Mouse (Mus musculus): ENCODE data around the gene Adam8. TPM values are rescaled to one million over a fixed set of nuclear protein-coding genes. Genes with fewer than 3 reads are reported as not detected.

The Adam8 gene
- polyA plus RNA-seq, 1 experiment from 2014 or later: 2.7 TPM

DNA sequence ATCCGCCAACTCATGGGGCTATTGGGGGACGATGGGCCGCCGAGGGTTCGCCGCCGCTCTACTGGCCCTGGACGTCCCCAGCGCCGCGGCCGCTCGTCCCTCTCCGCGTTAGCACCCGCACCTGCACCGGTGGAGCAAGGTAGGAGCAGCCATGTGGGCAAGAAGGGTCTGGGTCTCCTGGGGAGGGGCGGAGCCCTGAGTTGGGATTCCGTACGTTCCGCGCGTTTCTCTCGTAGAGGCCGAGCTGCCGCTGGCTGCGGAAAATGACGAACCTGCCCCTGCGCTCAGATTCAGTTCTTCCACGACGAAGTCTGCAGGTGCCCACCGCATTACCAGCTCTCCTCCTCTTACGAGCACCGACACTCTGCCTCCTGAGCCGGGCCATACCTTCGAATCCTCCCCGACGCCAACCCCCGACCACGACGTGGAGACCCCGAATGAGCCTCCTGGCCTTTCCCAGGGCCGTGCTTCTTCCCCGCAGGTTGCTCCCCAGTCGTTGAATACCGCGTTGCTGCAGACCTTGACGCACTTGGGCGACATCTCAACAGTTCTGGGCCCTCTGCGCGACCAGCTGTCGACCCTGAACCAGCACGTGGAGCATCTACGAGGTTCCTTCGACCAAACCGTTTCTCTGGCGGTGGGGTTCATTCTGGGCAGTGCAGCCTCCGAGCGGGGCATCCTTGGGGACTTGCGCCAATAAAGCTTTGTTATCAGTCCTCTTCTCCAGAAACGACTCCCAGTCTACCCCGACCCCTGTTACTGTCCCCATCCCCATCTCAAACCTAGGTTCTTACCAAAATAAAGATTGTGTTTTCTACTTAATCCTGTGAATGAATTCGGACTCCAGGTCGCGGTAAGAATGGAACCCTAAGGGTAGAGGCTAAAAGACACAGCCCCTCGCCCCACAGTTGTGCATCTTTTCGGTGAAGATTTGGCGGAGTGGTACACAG lies 47.8 kb downstream of the Adam8 start:
- 3% methylated on average over 68 of the region's 68 CpGs for WGBS

DNA sequence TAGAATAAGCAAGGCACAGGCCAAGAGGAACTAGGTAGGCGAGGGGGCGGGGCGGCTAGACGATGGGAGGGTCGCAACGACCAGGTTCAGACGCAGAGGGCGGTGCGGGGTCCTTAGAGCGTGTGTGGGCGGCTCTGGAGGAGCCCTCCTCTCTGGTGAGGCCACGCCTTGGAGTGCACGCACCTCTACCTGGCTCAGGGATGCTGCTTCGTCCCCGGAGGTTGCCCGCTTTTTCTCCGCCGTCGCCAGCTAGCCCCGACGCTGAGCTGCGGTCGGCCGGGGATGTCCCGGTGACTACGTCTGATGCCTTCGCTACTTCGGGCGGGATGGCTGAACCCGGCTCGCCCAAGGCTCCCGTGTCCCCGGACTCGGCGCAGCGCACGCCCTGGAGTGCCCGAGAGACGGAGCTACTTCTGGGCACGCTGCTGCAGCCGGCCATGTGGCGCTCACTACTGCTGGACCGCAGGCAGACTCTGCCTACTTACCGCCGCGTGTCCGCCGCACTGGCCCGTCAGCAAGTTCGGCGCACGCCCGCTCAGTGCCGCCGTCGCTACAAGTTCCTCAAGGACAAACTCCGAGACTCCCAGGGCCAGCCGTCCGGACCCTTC lies 48.6 kb downstream of the Adam8 start, which contains the start of gene Utf1:
TSS of gene Utf1 (plus strand) at position 116 of the 608 bp plus-strand sequence.
- Histone ChIP-seq H3K27ac (no peak within 1 kb of the TSS), H3K36me3 (replicated peaks; ENCODE audit: control insufficient read depth, insufficient read depth) (no peaks in the 10 kb centered on the region), H3K9ac (peak within 1 kb of the TSS; percentile 24; the same call in 1 of the 2 replicates), H3K9me3 (ENCODE audit: control insufficient read depth, low read length) (no peaks in the 10 kb centered on the region), H3K4me1 (replicated peaks; ENCODE audit: control insufficient read depth, insufficient read depth, low read length) (peaks cover 9% of the 10 kb centered on the region; the same call in 1 of the 2 replicates), H3K27me3 (ENCODE audit: control insufficient read depth, insufficient read depth, low read length) (peaks cover 75% of the 10 kb centered on the region), H3K4me2 (replicated peaks) (peak within 1 kb of the TSS; percentile 49), H3K4me3 (replicated peaks; ENCODE audit: low read length) (peak within 1 kb of the TSS; percentile 30)
- DNase-seq (ENCODE audit: low spot score): no peak
- under 1% methylated on average over 59 of the region's 59 CpGs for WGBS
- ATAC-seq (ENCODE audit: low FRiP score): peak; percentile 60; the same call in 1 of the 2 replicates

More for the DNA sequence above, 47.8 kb downstream of the Adam8 start:
- H3K4me1 ChIP-seq (replicated peaks; ENCODE audit: control insufficient read depth, insufficient read depth, low read length): peaks cover 9% of the 10 kb centered on the region; the same call in 1 of the 2 replicates
- peak overlapping the region; percentile 49 for H3K4me2 ChIP-seq (replicated peaks)
- H3K9me3 ChIP-seq (ENCODE audit: control insufficient read depth, low read length): no peaks in the 10 kb centered on the region
- no peak overlapping the region for H3K27ac ChIP-seq
- no peak for ATAC-seq (ENCODE audit: low FRiP score)
- H3K27me3 ChIP-seq (ENCODE audit: control insufficient read depth, insufficient read depth, low read length): peaks cover 81% of the 10 kb centered on the region
- no peaks in the 10 kb centered on the region for H3K36me3 ChIP-seq (replicated peaks; ENCODE audit: control insufficient read depth, insufficient read depth)
- peak overlapping the region; percentile 30 for H3K4me3 ChIP-seq (replicated peaks; ENCODE audit: low read length)
- peak overlapping the region; percentile 24; the same call in 1 of the 2 replicates for H3K9ac ChIP-seq
- DNase-seq (ENCODE audit: low spot score): no peak

DNA sequence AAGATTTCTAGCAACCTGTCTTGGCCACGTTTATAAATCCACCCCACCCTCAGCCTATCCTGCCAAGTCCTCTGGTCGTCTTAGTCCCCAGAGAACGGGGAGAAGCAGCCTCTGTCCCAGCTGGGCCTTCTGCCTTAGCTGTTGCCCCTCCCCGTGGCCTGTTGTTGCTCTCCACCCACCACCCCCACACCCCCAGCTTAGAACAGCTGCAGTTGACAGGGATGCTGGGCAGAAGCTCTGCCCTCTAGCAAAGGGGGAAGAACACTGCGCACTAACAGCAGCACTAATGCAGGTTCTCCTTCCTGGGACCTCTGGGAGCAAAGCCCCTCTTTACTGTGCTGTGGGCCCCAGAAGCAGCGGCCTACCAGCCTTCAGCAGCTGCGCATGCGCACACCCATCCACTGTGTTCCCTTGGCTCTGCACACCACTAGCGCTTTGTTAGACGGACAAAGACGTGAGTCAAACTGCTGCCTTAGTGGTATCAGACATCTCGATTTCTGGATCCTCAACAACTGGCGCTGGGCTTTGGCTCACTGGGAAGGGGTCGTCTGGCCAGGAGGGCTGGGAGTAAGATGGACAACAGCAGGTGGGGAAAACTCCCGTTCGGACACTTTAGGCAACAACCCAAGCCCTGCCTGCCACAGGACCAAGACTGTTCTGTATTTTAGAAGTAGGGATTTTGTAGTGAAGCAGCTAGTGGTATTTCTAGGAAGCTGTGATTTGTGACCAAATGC lies 51.7 kb downstream of the Adam8 start:
- H3K36me3 ChIP-seq (replicated peaks; ENCODE audit: control insufficient read depth, insufficient read depth): 0 out of 2 replicates have a peak, but pooled peaks cover 6% of the 10 kb centered on the region
- H3K9ac ChIP-seq: no peak overlapping the region
- H3K4me2 ChIP-seq (replicated peaks): no peak overlapping the region
- DNase-seq (ENCODE audit: low spot score): no peak
- H3K27ac ChIP-seq: no peak overlapping the region
- peaks cover 9% of the 10 kb centered on the region; the same call in 1 of the 2 replicates for H3K4me1 ChIP-seq (replicated peaks; ENCODE audit: control insufficient read depth, insufficient read depth, low read length)
- ATAC-seq (ENCODE audit: low FRiP score): no peak
- 58% methylated on average over 16 of the region's 16 CpGs for WGBS
- H3K9me3 ChIP-seq (ENCODE audit: control insufficient read depth, low read length): no peaks in the 10 kb centered on the region
- no peak overlapping the region for H3K4me3 ChIP-seq (replicated peaks; ENCODE audit: low read length)
- H3K27me3 ChIP-seq (ENCODE audit: control insufficient read depth, insufficient read depth, low read length): peaks cover 46% of the 10 kb centered on the region

DNA sequence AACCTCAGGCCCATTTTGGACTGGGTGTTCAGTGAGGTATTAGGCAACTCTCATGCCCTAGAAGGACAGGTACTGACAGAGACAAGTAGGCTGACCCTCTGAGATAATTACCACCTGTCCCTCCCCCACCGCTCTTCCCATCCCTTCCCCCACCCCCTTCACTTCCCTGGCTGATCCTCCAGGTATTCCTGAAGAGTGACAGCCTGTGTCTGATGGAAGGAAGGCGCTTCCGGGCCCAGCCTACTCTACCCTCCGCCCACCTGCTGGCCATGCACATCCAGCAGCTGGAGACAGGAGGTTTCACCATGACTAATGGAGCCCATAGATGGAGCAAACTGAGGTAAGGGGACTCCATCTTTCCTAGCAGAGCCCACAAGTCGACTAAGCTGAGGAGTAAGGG lies 54.6 kb downstream of the Adam8 start:
- 0 out of 2 replicates have a peak, but pooled peaks cover 11% of the 10 kb centered on the region for H3K36me3 ChIP-seq (replicated peaks; ENCODE audit: control insufficient read depth, insufficient read depth)
- H3K9me3 ChIP-seq (ENCODE audit: control insufficient read depth, low read length): no peaks in the 10 kb centered on the region
- no peak overlapping the region for H3K4me3 ChIP-seq (replicated peaks; ENCODE audit: low read length)
- DNase-seq (ENCODE audit: low spot score): no peak
- no peaks in the 10 kb centered on the region for H3K4me1 ChIP-seq (replicated peaks; ENCODE audit: control insufficient read depth, insufficient read depth, low read length)
- peaks cover 17% of the 10 kb centered on the region for H3K27me3 ChIP-seq (ENCODE audit: control insufficient read depth, insufficient read depth, low read length)
- no peak overlapping the region for H3K4me2 ChIP-seq (replicated peaks)
- no peak for ATAC-seq (ENCODE audit: low FRiP score)
- no peak overlapping the region for H3K27ac ChIP-seq
- no peak overlapping the region for H3K9ac ChIP-seq
- WGBS: 71% methylated on average over 5 of the region's 5 CpGs

DNA sequence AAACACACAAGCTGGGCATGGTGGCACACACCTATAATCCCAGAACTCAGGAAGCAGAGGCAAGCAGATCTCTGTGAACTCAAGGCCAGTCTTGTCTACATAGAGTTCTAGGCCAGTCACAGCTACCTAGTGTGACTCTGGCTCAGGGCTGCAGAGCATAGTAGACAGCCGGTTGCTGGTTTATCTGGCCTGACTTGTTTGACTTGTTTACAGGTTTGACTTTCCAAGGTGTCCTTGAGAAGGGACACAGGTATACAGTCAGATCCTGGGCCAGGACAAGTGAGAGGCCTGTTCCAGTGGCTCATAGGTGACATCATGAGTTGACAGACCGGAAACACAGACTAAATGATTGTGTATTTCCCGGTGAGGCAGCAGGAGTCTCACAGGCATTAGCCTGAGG lies 55.2 kb downstream of the Adam8 start:
- H3K9me3 ChIP-seq (ENCODE audit: control insufficient read depth, low read length): no peaks in the 10 kb centered on the region
- no peak for ATAC-seq (ENCODE audit: low FRiP score)
- 85% methylated on average over 3 of the region's 3 CpGs for WGBS

DNA sequence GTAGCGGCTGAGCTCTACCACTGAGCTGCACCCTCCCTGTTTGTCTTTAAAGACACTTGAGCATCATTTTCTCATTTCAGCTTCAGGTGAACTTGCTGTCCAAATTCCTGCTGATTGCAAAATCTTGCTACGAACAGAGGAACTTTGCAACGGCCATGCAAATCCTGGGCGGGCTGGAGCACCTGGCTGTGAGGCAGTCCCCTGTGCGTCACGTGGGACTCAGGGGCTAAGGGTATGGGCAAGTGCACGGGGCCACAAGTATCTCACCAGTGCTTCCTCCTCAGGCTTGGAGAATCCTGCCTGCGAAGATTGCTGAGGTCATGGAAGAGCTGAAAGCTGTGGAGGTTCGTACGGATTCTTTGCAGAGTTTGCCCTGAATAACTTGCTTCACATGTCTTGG lies 55.7 kb downstream of the Adam8 start:
- 88% methylated on average over 10 of the region's 10 CpGs for WGBS
- H3K9ac ChIP-seq: no peak overlapping the region
- no peaks in the 10 kb centered on the region for H3K9me3 ChIP-seq (ENCODE audit: control insufficient read depth, low read length)
- no peak overlapping the region for H3K4me2 ChIP-seq (replicated peaks)
- H3K27ac ChIP-seq: no peak overlapping the region
- no peak for ATAC-seq (ENCODE audit: low FRiP score)
- H3K4me1 ChIP-seq (replicated peaks; ENCODE audit: control insufficient read depth, insufficient read depth, low read length): no peaks in the 10 kb centered on the region
- DNase-seq (ENCODE audit: low spot score): no peak
- H3K27me3 ChIP-seq (ENCODE audit: control insufficient read depth, insufficient read depth, low read length): peaks cover 8% of the 10 kb centered on the region; the same call in 1 of the 2 replicates
- H3K36me3 ChIP-seq (replicated peaks; ENCODE audit: control insufficient read depth, insufficient read depth): peaks cover 14% of the 10 kb centered on the region; the same call in 1 of the 2 replicates
- no peak overlapping the region for H3K4me3 ChIP-seq (replicated peaks; ENCODE audit: low read length)

More for the DNA sequence above, 55.2 kb downstream of the Adam8 start:
- Histone ChIP-seq H3K4me3 (replicated peaks; ENCODE audit: low read length) (no peak overlapping the region), H3K27ac (no peak overlapping the region), H3K4me2 (replicated peaks) (no peak overlapping the region), H3K27me3 (ENCODE audit: control insufficient read depth, insufficient read depth, low read length) (peaks cover 11% of the 10 kb centered on the region), H3K36me3 (replicated peaks; ENCODE audit: control insufficient read depth, insufficient read depth) (0 out of 2 replicates have a peak, but pooled peaks cover 11% of the 10 kb centered on the region), H3K4me1 (replicated peaks; ENCODE audit: control insufficient read depth, insufficient read depth, low read length) (no peaks in the 10 kb centered on the region), H3K9ac (no peak overlapping the region)
- DNase-seq (ENCODE audit: low spot score): no peak

DNA sequence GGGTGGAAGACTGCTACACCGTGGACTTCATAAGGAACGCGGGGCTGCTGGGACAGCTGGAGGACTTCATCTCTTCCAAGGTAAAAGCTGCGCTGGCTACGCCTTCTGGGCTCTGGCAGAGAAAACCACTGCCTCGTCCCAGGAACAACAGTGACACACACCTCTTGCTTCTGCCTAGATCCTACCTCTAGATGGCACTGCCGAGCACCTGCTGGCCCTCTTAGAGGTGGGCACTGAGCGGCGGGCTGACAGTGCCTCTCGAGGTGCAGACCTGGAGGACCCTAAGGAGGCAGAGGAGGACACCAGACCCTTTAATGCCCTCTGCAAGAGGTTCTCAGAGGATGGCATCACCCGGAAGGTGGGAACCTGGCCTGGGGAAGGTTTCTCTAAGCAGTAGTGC lies 61.6 kb downstream of the Adam8 start:
- Histone ChIP-seq H3K4me1 (replicated peaks; ENCODE audit: control insufficient read depth, insufficient read depth, low read length) (no peaks in the 10 kb centered on the region), H3K9me3 (ENCODE audit: control insufficient read depth, low read length) (no peaks in the 10 kb centered on the region), H3K4me2 (replicated peaks) (no peak overlapping the region), H3K27me3 (ENCODE audit: control insufficient read depth, insufficient read depth, low read length) (0 out of 2 replicates have a peak, but pooled peaks cover 2% of the 10 kb centered on the region), H3K9ac (no peak overlapping the region), H3K4me3 (replicated peaks; ENCODE audit: low read length) (no peak overlapping the region), H3K36me3 (replicated peaks; ENCODE audit: control insufficient read depth, insufficient read depth) (peaks cover 25% of the 10 kb centered on the region; the same call in 1 of the 2 replicates), H3K27ac (no peak overlapping the region)
- 19% methylated on average over 11 of the region's 11 CpGs for WGBS
- peak; percentile 56 for DNase-seq (ENCODE audit: low spot score)
- ATAC-seq (ENCODE audit: low FRiP score): peak; percentile 57; the same call in 1 of the 2 replicates
